Mouse (Mus musculus) bone marrow, adult 2 months (tissue): ENCODE results near the gene Jade2.

Experiments used
- CTCF ChIP-seq: fragments of 200-500 bp; IDR thresholded peaks from 2 replicates; pipeline ENCODE4 v1.5.1; 2011; ENCODE audit warnings: low read length, control low read depth; ENCODE audit not compliant: control insufficient read depth, insufficient read depth
- POLR2A ChIP-seq: fragments of 200-500 bp; IDR thresholded peaks from 2 replicates; pipeline ENCODE4 v1.6.1; 2011; ENCODE audit warnings: low read depth, mild to moderate bottlenecking, control low read depth, low read length, borderline replicate concordance; ENCODE audit not compliant: control insufficient read depth

- TF ChIP-seq CTCF (no peak), POLR2A (no peak)
These were observed 38.6 kb downstream of the Jade2 start for GRCm38 (mm10) chr11:51818837-51819236.
